16 mouse cellular contexts compared by ENCODE assay signal in genomic region chr2:166398156-166398555, GRCm38 (mm10).
A peak's percentile ranks its signal among the peaks of the same experiment; 100 is the strongest.
DNase-seq lines count a peak whose midpoint lies in the region; ATAC-seq lines count a peak whose summit lies in the region.
"Had no signal": no experiment of that assay in that cellular context is flagged by ENCODE, and none has a peak within 500 bp of the region (broad histone marks: within the 10 kb centered on the region; RNA-seq: fewer than 3 reads in every experiment).

No protein-coding gene starts in this region.

- H3K4me3 ChIP-seq in heart, embryonic 13.5 days = no peak overlapping the region
- H3K4me3 ChIP-seq in kidney, embryonic 16.5 days (ENCODE audit: low read length) = no peak overlapping the region
- H3K4me3 ChIP-seq: forebrain, embryonic 12.5 days; liver, embryonic 13.5 days; myocyte had no signal

- H3K4me2 ChIP-seq in heart, embryonic 13.5 days = no peak overlapping the region
- no peak overlapping the region for H3K4me2 ChIP-seq in kidney, embryonic 16.5 days (replicated peaks; ENCODE audit: low read depth, low read length)
- H3K4me2 ChIP-seq: forebrain, embryonic 12.5 days; liver, embryonic 13.5 days; midbrain, embryonic 11.5 days had no signal

- ATAC-seq in heart, embryonic 13.5 days (ENCODE audit: extremely low read depth, insufficient number of reproducible peaks, low FRiP score, low TSS enrichment) = no peak
- no peak for ATAC-seq in kidney, embryonic 16.5 days (ENCODE audit: low FRiP score, low TSS enrichment)
- ATAC-seq in cerebellum, adult (ENCODE audit: insufficient number of reproducible peaks, low FRiP score, low TSS enrichment) = no peak

- peaks cover 63% of the 10 kb centered on the region for H3K4me1 ChIP-seq in heart, embryonic 13.5 days
- H3K4me1 ChIP-seq in kidney, embryonic 16.5 days (ENCODE audit: insufficient read depth, low read length) = peaks cover 40% of the 10 kb centered on the region

- 77% methylated on average over 10 of the region's 10 CpGs for WGBS in heart, embryonic 13.5 days
- 79% methylated on average over 10 of the region's 10 CpGs for WGBS in kidney, embryonic 16.5 days

- no peak for DNase-seq in heart, adult 8-10 months (ENCODE audit: low spot score)
- no peak for DNase-seq in kidney, adult 9 months
- DNase-seq in heart, postnatal 4 days = peak; percentile 39
- peak; percentile 40 for DNase-seq in retina, postnatal 7 days (ENCODE audit: low read depth, low spot score)
- DNase-seq in spleen, adult 12 weeks (ENCODE audit: low spot score) = no peak
- DNase-seq: adrenal gland, postnatal 10 days; B cell, adult 2 months; cerebellum, postnatal 14 days; liver, embryonic 13.5 days; lung, postnatal 10 days had no signal

- H3K9me3 ChIP-seq in heart, embryonic 13.5 days = no peaks in the 10 kb centered on the region
- H3K9me3 ChIP-seq in kidney, embryonic 16.5 days (ENCODE audit: low read length) = no peaks in the 10 kb centered on the region
- H3K9me3 ChIP-seq: forebrain, embryonic 12.5 days; liver, embryonic 13.5 days had no signal

- H3K27ac ChIP-seq in heart, embryonic 13.5 days (replicated peaks) = peak overlapping the region; percentile 97
- H3K27ac ChIP-seq in kidney, embryonic 16.5 days (ENCODE audit: low read length) = peak overlapping the region; percentile 92
- H3K27ac ChIP-seq: forebrain, embryonic 12.5 days; liver, embryonic 13.5 days had no signal

- no peaks in the 10 kb centered on the region for H3K36me3 ChIP-seq in heart, embryonic 13.5 days
- H3K36me3 ChIP-seq in kidney, embryonic 16.5 days (ENCODE audit: insufficient read depth, low read length) = no peaks in the 10 kb centered on the region
- H3K36me3 ChIP-seq: forebrain, embryonic 12.5 days; liver, embryonic 13.5 days had no signal

- peak overlapping the region; percentile 72 for H3K9ac ChIP-seq in heart, embryonic 13.5 days
- H3K9ac ChIP-seq in kidney, embryonic 16.5 days (replicated peaks; ENCODE audit: low read length) = no peak overlapping the region
- H3K9ac ChIP-seq: forebrain, embryonic 12.5 days; liver, embryonic 13.5 days had no signal

- H3K27me3 ChIP-seq in heart, embryonic 13.5 days (replicated peaks) = no peaks in the 10 kb centered on the region; the same call in 1 of the 2 replicates
- peaks cover 5% of the 10 kb centered on the region; the same call in 1 of the 2 replicates for H3K27me3 ChIP-seq in kidney, embryonic 16.5 days (ENCODE audit: insufficient read depth, low read length)
- H3K27me3 ChIP-seq: liver, embryonic 13.5 days had no signal

Comparison
In these comparisons a context has a peak if more than half of its experiments do, and no peak if none do; other contexts are left out.
1. DNase-seq: peak in heart, postnatal 4 days (single experiment) and retina, postnatal 7 days (single experiment); none in heart, adult 8-10 months (single experiment), kidney, adult 9 months (single experiment) and spleen, adult 12 weeks (single experiment).